Mouse (Mus musculus): ENCODE data around the gene Foxb2. TPM values are rescaled to one million over a fixed set of nuclear protein-coding genes. Genes with fewer than 3 reads are reported as not detected.
A peak's percentile ranks its signal among the peaks of the same experiment; 100 is the strongest.
"Not testable (repeated sequence)": the region's sequence is repeated elsewhere in the genome, so short reads cannot be mapped to it uniquely, and the experiment has no call there.

Gene Foxb2
- total RNA-seq (2021): not detected

GRCm38 (mm10) chr19:16873221-16873861 is at the start of gene Foxb2:
Gene Foxb2 (minus strand): TSS chr19:16873805.
- no peak for DNase-seq
- intact Hi-C loops (cut with DNase I): no loop called here

GRCm38 (mm10) chr19:16911507-16911906 is 37.9 kb upstream of the Foxb2 start:
- intact Hi-C loops (cut with DNase I): no loop called here
- no peak for DNase-seq

- intact Hi-C loops (cut with DNase I): loop anchor here (10.0 kb wide), 1 partner anchor 122 kb away; no protein-coding TSS in a partner anchor
- DNase-seq: peak; percentile 35
Measured at GRCm38 (mm10) chr19:16903106-16903505, 29.5 kb upstream of the Foxb2 start.

- DNase-seq: peak; percentile 23
- intact Hi-C loops (cut with DNase I): loop anchor here (10.0 kb wide), 1 partner anchor 125 kb away; no protein-coding TSS in a partner anchor
Measured at GRCm38 (mm10) chr19:16899716-16900115, 26.1 kb upstream of the Foxb2 start.

GRCm38 (mm10) chr19:16898576-16898975 is 25.0 kb upstream of the Foxb2 start:
- intact Hi-C loops (cut with DNase I): no loop called here
- no peak for DNase-seq

- DNase-seq: no peak
- intact Hi-C loops (cut with DNase I): no loop called here
Measured at GRCm38 (mm10) chr19:16876458-16876770, 2.8 kb upstream of the Foxb2 start.

- intact Hi-C loops (cut with DNase I): no loop called here
- DNase-seq: no peak
Measured at GRCm38 (mm10) chr19:16875631-16876457, 2.2 kb upstream of the Foxb2 start.

- no peak for DNase-seq
- intact Hi-C loops (cut with DNase I): no loop called here
Measured at GRCm38 (mm10) chr19:16874991-16875540, 1.5 kb upstream of the Foxb2 start.

GRCm38 (mm10) chr19:16873942-16874861 is 597 bp upstream of the Foxb2 start:
- no peak for DNase-seq
- intact Hi-C loops (cut with DNase I): no loop called here

GRCm38 (mm10) chr19:16872331-16873180 is 1.0 kb downstream of the Foxb2 start:
- intact Hi-C loops (cut with DNase I): no loop called here
- DNase-seq: peak; percentile 25

- DNase-seq: no peak
- intact Hi-C loops (cut with DNase I): no loop called here
Measured at GRCm38 (mm10) chr19:16871192-16871760, 2.3 kb downstream of the Foxb2 start.

- intact Hi-C loops (cut with DNase I): no loop called here
- no peak for DNase-seq
Measured at GRCm38 (mm10) chr19:16870501-16871191, 3.0 kb downstream of the Foxb2 start.

GRCm38 (mm10) chr19:16868534-16868933 is 5.1 kb downstream of the Foxb2 start:
- DNase-seq: peak; percentile 76

GRCm38 (mm10) chr19:16858646-16859045 is 15.0 kb downstream of the Foxb2 start:
- DNase-seq: no peak
- intact Hi-C loops (cut with DNase I): no loop called here

More at GRCm38 (mm10) chr19:16868534-16868933, 5.1 kb downstream of the Foxb2 start:
- intact Hi-C loops (cut with DNase I): no loop called here

GRCm38 (mm10) chr19:16856752-16857151 is 16.9 kb downstream of the Foxb2 start:
- intact Hi-C loops (cut with DNase I): no loop called here
- DNase-seq: no peak

- intact Hi-C loops (cut with DNase I); DNase-seq: not testable (repeated sequence)
Measured at GRCm38 (mm10) chr19:16844091-16844490, 29.5 kb downstream of the Foxb2 start.

- no peak for DNase-seq
- intact Hi-C loops (cut with DNase I): no loop called here
Measured at GRCm38 (mm10) chr19:16841516-16842249, 31.9 kb downstream of the Foxb2 start.

GRCm38 (mm10) chr19:16841001-16841400 is 32.6 kb downstream of the Foxb2 start:
- intact Hi-C loops (cut with DNase I): no loop called here

More at GRCm38 (mm10) chr19:16841001-16841400, 32.6 kb downstream of the Foxb2 start:
- DNase-seq: no peak
